Mouse (Mus musculus): ENCODE data around the gene Zbtb20. TPM values are rescaled to one million over a fixed set of nuclear protein-coding genes. Genes with fewer than 3 reads are reported as not detected.

Zbtb20 gene
- polyA plus RNA-seq, 1 experiment from 2014 or later = 53.9 TPM

- H3K9me3 ChIP-seq (replicated peaks) = no peaks in the 10 kb centered on the region
- no peaks in the 10 kb centered on the region for H3K27me3 ChIP-seq (replicated peaks)
- no peak overlapping the region for H3K27ac ChIP-seq (replicated peaks)
- H3K4me2 ChIP-seq = no peak overlapping the region
- 69% methylated on average over 4 of the region's 4 CpGs for WGBS
- H3K4me1 ChIP-seq = peaks cover 20% of the 10 kb centered on the region
- H3K36me3 ChIP-seq = no peaks in the 10 kb centered on the region
- no peak overlapping the region for H3K4me3 ChIP-seq (replicated peaks)
- no peak overlapping the region for H3K9ac ChIP-seq (replicated peaks)
- ATAC-seq (ENCODE audit: low FRiP score) = no peak
Measured at GRCm38 (mm10) chr16:43409108-43409909, 533.6 kb downstream of the Zbtb20 start.

GRCm38 (mm10) chr16:43409910-43410612, 534.4 kb downstream of the Zbtb20 start:
- no peak overlapping the region for H3K4me2 ChIP-seq
- no peak overlapping the region for H3K9ac ChIP-seq (replicated peaks)
- H3K9me3 ChIP-seq (replicated peaks) = no peaks in the 10 kb centered on the region
- H3K27me3 ChIP-seq (replicated peaks) = no peaks in the 10 kb centered on the region
- no peak overlapping the region for H3K27ac ChIP-seq (replicated peaks)
- no peak overlapping the region for H3K4me3 ChIP-seq (replicated peaks)
- no peak for ATAC-seq (ENCODE audit: low FRiP score)
- 80% methylated on average over 12 of the region's 12 CpGs for WGBS
- H3K4me1 ChIP-seq = peaks cover 20% of the 10 kb centered on the region
- H3K36me3 ChIP-seq = no peaks in the 10 kb centered on the region

GRCm38 (mm10) chr16:43410613-43410974, 534.9 kb downstream of the Zbtb20 start:
- H3K9ac ChIP-seq (replicated peaks) = no peak overlapping the region
- WGBS = 84% methylated on average over 7 of the region's 7 CpGs
- H3K9me3 ChIP-seq (replicated peaks) = no peaks in the 10 kb centered on the region
- H3K27me3 ChIP-seq (replicated peaks) = no peaks in the 10 kb centered on the region
- no peak overlapping the region for H3K27ac ChIP-seq (replicated peaks)
- H3K36me3 ChIP-seq = no peaks in the 10 kb centered on the region
- peaks cover 20% of the 10 kb centered on the region for H3K4me1 ChIP-seq
- no peak overlapping the region for H3K4me3 ChIP-seq (replicated peaks)
- H3K4me2 ChIP-seq = no peak overlapping the region
- ATAC-seq (ENCODE audit: low FRiP score) = no peak

- Histone ChIP-seq H3K9me3 (replicated peaks) (no peaks in the 10 kb centered on the region), H3K4me3 (replicated peaks) (no peak overlapping the region), H3K27ac (replicated peaks) (no peak overlapping the region), H3K9ac (replicated peaks) (no peak overlapping the region), H3K36me3 (no peaks in the 10 kb centered on the region), H3K4me1 (0 out of 2 replicates have a peak, but pooled peaks cover 4% of the 10 kb centered on the region), H3K27me3 (replicated peaks) (no peaks in the 10 kb centered on the region), H3K4me2 (no peak overlapping the region)
- ATAC-seq (ENCODE audit: low FRiP score) = no peak
- WGBS = 31% methylated on average over 4 of the region's 4 CpGs
Measured at GRCm38 (mm10) chr16:43415864-43416263, 540.2 kb downstream of the Zbtb20 start.

GRCm38 (mm10) chr16:43419923-43420322, 544.2 kb downstream of the Zbtb20 start:
- Histone ChIP-seq H3K4me3 (replicated peaks) (no peak overlapping the region), H3K4me2 (no peak overlapping the region), H3K9me3 (replicated peaks) (no peaks in the 10 kb centered on the region), H3K4me1 (0 out of 2 replicates have a peak, but pooled peaks cover 4% of the 10 kb centered on the region), H3K27ac (replicated peaks) (no peak overlapping the region), H3K9ac (replicated peaks) (no peak overlapping the region), H3K36me3 (no peaks in the 10 kb centered on the region), H3K27me3 (replicated peaks) (no peaks in the 10 kb centered on the region)
- ATAC-seq (ENCODE audit: low FRiP score) = no peak
- 62% methylated on average over 2 of the region's 2 CpGs for WGBS

DNA sequence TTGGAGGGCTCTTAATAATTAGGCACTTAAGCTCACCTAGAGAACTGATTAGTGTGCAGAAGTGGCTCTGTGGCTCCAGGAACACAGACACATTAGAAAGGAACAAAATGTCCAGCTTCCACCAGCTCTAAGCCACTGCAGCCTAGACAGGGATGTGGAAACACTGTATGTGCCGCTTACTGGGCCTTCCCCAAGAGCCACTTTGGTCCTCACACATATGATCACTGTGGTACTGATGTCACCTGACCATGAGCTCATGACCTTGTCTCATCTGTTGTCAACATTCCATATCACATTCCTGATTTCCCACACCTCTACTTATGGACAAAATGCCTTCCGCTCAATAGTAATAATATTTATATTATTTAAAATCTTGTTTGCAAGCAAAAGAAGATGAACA, 553.3 kb downstream of the Zbtb20 start:
- Histone ChIP-seq H3K4me1 (no peaks in the 10 kb centered on the region), H3K9me3 (replicated peaks) (no peaks in the 10 kb centered on the region), H3K27me3 (replicated peaks) (no peaks in the 10 kb centered on the region), H3K27ac (replicated peaks) (no peak overlapping the region), H3K4me2 (no peak overlapping the region), H3K4me3 (replicated peaks) (no peak overlapping the region), H3K36me3 (no peaks in the 10 kb centered on the region), H3K9ac (replicated peaks) (no peak overlapping the region)
- WGBS = 95% methylated on average over 2 of the region's 2 CpGs
- no peak for ATAC-seq (ENCODE audit: low FRiP score)

GRCm38 (mm10) chr16:43430030-43430429, 554.3 kb downstream of the Zbtb20 start:
- Histone ChIP-seq H3K9ac (replicated peaks) (no peak overlapping the region), H3K4me2 (no peak overlapping the region), H3K9me3 (replicated peaks) (no peaks in the 10 kb centered on the region), H3K4me3 (replicated peaks) (no peak overlapping the region), H3K27me3 (replicated peaks) (no peaks in the 10 kb centered on the region), H3K27ac (replicated peaks) (no peak overlapping the region), H3K4me1 (no peaks in the 10 kb centered on the region), H3K36me3 (no peaks in the 10 kb centered on the region)
- no peak for ATAC-seq (ENCODE audit: low FRiP score)
- WGBS = 70% methylated on average over 4 of the region's 4 CpGs

DNA sequence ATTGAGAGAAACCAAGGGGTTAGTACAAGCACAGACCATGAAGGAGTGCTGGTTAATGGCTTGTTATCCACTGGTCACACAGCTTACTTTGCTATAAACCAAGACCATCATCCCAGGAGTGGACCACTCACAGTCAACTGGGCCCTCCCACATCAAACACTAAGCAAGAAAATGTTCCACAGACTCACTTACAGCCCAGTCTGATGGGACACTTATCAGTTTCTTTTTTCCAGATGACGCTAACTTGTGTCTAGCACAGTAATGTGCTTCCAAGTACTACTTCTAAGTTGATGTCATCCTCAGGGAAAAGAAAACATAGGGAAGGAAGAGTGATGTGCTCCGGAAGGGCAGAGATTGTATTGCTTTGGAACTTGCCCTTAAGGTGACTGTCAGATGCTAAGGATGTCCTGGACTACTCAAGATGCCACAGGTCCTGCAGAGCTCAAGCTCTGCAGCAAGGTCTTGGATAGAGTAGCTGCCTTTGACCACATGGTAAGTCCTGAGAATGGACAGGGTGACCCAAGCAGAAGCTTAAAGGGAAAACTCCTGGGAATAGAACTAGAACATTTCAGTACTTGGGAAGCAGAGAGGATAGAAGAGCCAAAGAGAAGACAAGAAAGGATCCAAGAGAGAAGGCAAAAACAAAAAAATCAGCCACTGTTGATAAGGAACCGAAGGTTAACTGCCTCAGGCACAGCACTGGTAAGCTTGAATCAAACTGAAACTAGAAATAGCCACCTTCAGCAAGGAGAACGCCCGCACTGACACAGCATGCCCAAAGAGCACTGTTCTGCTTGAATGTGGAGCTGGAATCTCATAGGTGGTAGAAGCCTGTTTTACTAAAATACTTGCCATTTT, 556.1 kb downstream of the Zbtb20 start:
- H3K4me2 ChIP-seq = no peak overlapping the region
- H3K27me3 ChIP-seq (replicated peaks) = no peaks in the 10 kb centered on the region
- no peaks in the 10 kb centered on the region for H3K9me3 ChIP-seq (replicated peaks)
- no peak overlapping the region for H3K27ac ChIP-seq (replicated peaks)
- no peak overlapping the region for H3K4me3 ChIP-seq (replicated peaks)
- H3K4me1 ChIP-seq = no peaks in the 10 kb centered on the region
- WGBS = 89% methylated on average over 5 of the region's 5 CpGs
- no peak overlapping the region for H3K9ac ChIP-seq (replicated peaks)
- no peak for ATAC-seq (ENCODE audit: low FRiP score)
- no peaks in the 10 kb centered on the region for H3K36me3 ChIP-seq

DNA sequence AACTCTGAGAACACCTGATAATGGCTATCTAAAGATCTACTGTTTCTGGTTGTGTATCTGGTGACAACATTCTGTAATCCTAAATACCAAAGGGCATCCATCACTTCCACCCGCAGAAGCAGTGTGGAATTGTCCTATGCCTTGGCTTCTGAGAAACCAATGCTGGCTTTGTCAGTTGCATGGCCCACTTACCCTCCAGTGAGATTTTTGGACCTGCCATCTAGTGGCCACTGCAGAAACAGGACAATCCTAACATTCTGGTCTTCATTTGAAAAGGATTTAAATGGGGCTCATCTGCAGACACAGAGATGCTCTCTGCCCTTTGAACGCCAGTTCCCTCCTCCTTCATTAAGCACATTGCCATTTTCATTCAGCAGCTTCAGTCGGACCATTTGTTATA, 559.3 kb downstream of the Zbtb20 start:
- Histone ChIP-seq H3K36me3 (no peaks in the 10 kb centered on the region), H3K9me3 (replicated peaks) (no peaks in the 10 kb centered on the region), H3K4me1 (no peaks in the 10 kb centered on the region), H3K4me3 (replicated peaks) (no peak overlapping the region), H3K27ac (replicated peaks) (no peak overlapping the region), H3K27me3 (replicated peaks) (no peaks in the 10 kb centered on the region), H3K9ac (replicated peaks) (no peak overlapping the region), H3K4me2 (no peak overlapping the region)
- WGBS = 40% methylated on average over 3 of the region's 3 CpGs
- no peak for ATAC-seq (ENCODE audit: low FRiP score)

DNA sequence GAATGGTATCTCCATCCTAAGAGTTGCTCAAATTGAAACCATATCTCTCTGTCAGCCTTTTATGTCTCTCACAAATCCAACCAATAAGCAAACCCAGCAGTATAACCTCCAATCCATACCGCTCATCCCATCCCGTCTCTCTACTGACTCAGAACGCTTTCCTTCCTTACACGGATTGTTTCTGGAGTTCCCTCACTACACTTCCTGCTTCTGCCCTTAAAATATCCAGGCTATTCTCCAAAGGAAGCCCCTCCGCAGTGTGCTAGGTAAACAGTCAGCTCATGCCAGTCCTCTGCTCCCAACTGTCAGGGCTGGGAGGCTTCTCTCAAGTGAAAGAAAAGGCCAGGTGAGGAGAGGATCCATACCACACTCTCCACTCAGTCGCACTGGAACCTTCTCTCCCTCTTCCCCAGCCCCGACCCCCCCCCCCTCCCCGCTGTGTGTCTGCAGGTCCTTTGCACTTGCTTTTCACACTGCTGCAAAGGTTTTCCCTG, 563.2 kb downstream of the Zbtb20 start:
- H3K4me3 ChIP-seq (replicated peaks) = no peak overlapping the region

GRCm38 (mm10) chr16:43441392-43441791, 565.7 kb downstream of the Zbtb20 start:
- ATAC-seq (ENCODE audit: low FRiP score) = no peak
- H3K27ac ChIP-seq (replicated peaks) = no peak overlapping the region
- no peaks in the 10 kb centered on the region for H3K27me3 ChIP-seq (replicated peaks)
- no peak overlapping the region for H3K9ac ChIP-seq (replicated peaks)
- 90% methylated on average over 6 of the region's 6 CpGs for WGBS
- H3K4me1 ChIP-seq = 0 out of 2 replicates have a peak, but pooled peaks cover 4% of the 10 kb centered on the region
- no peak overlapping the region for H3K4me2 ChIP-seq
- H3K36me3 ChIP-seq = no peaks in the 10 kb centered on the region
- no peak overlapping the region for H3K4me3 ChIP-seq (replicated peaks)
- no peaks in the 10 kb centered on the region for H3K9me3 ChIP-seq (replicated peaks)

More for the DNA sequence above, 563.2 kb downstream of the Zbtb20 start:
- H3K4me1 ChIP-seq = 0 out of 2 replicates have a peak, but pooled peaks cover 4% of the 10 kb centered on the region
- no peak overlapping the region for H3K9ac ChIP-seq (replicated peaks)
- H3K36me3 ChIP-seq = no peaks in the 10 kb centered on the region
- no peak for ATAC-seq (ENCODE audit: low FRiP score)
- no peaks in the 10 kb centered on the region for H3K27me3 ChIP-seq (replicated peaks)
- 84% methylated on average over 8 of the region's 8 CpGs for WGBS
- no peak overlapping the region for H3K27ac ChIP-seq (replicated peaks)
- no peaks in the 10 kb centered on the region for H3K9me3 ChIP-seq (replicated peaks)
- H3K4me2 ChIP-seq = no peak overlapping the region

Measured in neural tube, embryonic 15.5 days (tissue).